Mouse (Mus musculus): Measurements from ENCODE around the gene Ovgp1. TPM values are rescaled to one million over a fixed set of nuclear protein-coding genes. Genes with fewer than 3 reads are reported as not detected.

Gene Ovgp1
- total RNA-seq, 1 experiment = 3.0 TPM

DNA sequence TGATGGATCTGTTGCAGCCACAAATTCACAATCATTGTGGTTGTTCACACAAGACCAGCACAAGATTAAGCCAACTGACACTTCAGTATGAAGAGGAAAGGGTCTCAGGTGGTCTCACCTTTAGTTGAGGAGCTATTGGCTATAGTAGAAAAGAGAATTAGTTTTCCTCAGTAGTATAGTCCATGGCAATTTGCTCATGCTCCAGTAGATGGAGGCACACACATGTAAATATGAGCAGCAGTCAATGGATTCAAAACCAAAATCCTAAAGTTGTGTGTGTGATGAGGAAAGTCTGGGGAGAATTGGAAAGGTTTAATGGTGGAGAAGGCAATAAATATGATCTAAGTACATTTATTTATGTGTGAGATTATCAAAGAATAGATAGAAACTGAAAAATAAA lies 48.3 kb downstream of the Ovgp1 start:
- no peaks in the 10 kb centered on the region for H3K36me3 ChIP-seq (ENCODE audit: control insufficient read depth, insufficient read depth, low read length, poor library complexity, severe bottlenecking)
- TF ChIP-seq CHD2 (IDR thresholded peaks at IDR 0.05; ENCODE audit: low read depth, low read length) (no peak), ZC3H11A (IDR thresholded peaks at IDR 0.05; ENCODE audit: borderline replicate concordance, low read depth, low read length) (no peak), MAFK (IDR thresholded peaks at IDR 0.05; ENCODE audit: insufficient read depth, low read depth, low read length) (no peak), HCFC1 (IDR thresholded peaks at IDR 0.05; ENCODE audit: borderline replicate concordance, insufficient read depth, low read length) (no peak), ZNF384 (IDR thresholded peaks at IDR 0.05; ENCODE audit: low read depth, low read length) (no peak)
- H3K4me3 ChIP-seq (ENCODE audit: insufficient read depth in 1 of 2, low read depth in 1 of 2, low read length in 2 of 2, poor library complexity in 1 of 2, severe bottlenecking in 1 of 2) = no peak overlapping the region
- DNase-seq (ENCODE audit: low read depth, low spot score) = no peak
- in situ Hi-C loops (cut with MboI; ENCODE audit: low sequenced_read_pairs in 2 of 2, unreplicated experiment in 2 of 2) = no loop called here
- H3K4me1 ChIP-seq (ENCODE audit: control insufficient read depth in 2 of 2, insufficient read depth in 2 of 2, low read length in 2 of 2, poor library complexity in 1 of 2) = no peaks in the 10 kb centered on the region
- no peaks in the 10 kb centered on the region for H3K9me3 ChIP-seq (ENCODE audit: control insufficient read depth, insufficient read depth, low read depth, low read length)
- H3K27ac ChIP-seq (ENCODE audit: insufficient read depth, low read depth, low read length, poor library complexity, severe bottlenecking) = no peak overlapping the region
- no peak overlapping the region for H3K9ac ChIP-seq (ENCODE audit: insufficient read depth, low read depth, low read length, poor library complexity, severe bottlenecking)

DNA sequence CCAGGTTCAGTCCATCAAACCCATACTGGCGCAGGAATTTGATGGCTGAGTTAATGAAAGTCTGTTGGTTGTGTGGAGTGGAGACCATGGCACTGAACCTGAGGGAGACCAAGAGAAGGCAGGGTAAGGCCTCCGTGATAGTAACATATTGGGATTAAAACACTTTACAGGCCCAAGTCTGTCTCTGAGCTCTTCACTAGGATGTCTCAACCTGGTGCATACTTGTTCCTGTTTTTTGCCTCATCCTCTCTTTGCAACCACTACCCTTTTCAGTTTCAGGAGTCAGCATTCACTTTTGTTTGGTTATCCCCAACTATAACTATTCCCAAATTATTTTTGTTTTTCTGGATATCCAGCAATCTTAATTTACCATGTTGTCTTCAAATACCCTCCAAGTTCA lies 50.6 kb downstream of the Ovgp1 start:
- TF ChIP-seq MAFK (IDR thresholded peaks at IDR 0.05; ENCODE audit: insufficient read depth, low read depth, low read length) = no peak
- no peak for TF ChIP-seq ZNF384 (IDR thresholded peaks at IDR 0.05; ENCODE audit: low read depth, low read length)
- no peak for TF ChIP-seq CHD2 (IDR thresholded peaks at IDR 0.05; ENCODE audit: low read depth, low read length)
- no peak for TF ChIP-seq HCFC1 (IDR thresholded peaks at IDR 0.05; ENCODE audit: borderline replicate concordance, insufficient read depth, low read length)
- TF ChIP-seq ZC3H11A (IDR thresholded peaks at IDR 0.05; ENCODE audit: borderline replicate concordance, low read depth, low read length) = no peak
- Histone ChIP-seq H3K36me3 (ENCODE audit: control insufficient read depth, insufficient read depth, low read length, poor library complexity, severe bottlenecking) (no peaks in the 10 kb centered on the region), H3K4me1 (ENCODE audit: control insufficient read depth in 2 of 2, insufficient read depth in 2 of 2, low read length in 2 of 2, poor library complexity in 1 of 2) (no peaks in the 10 kb centered on the region), H3K27ac (ENCODE audit: insufficient read depth, low read depth, low read length, poor library complexity, severe bottlenecking) (no peak overlapping the region), H3K9ac (ENCODE audit: insufficient read depth, low read depth, low read length, poor library complexity, severe bottlenecking) (no peak overlapping the region), H3K9me3 (ENCODE audit: control insufficient read depth, insufficient read depth, low read depth, low read length) (no peaks in the 10 kb centered on the region), H3K4me3 (ENCODE audit: insufficient read depth in 1 of 2, low read depth in 1 of 2, low read length in 2 of 2, poor library complexity in 1 of 2, severe bottlenecking in 1 of 2) (no peak overlapping the region)
- no peak for DNase-seq (ENCODE audit: low read depth, low spot score)
- in situ Hi-C loops (cut with MboI; ENCODE audit: low sequenced_read_pairs in 2 of 2, unreplicated experiment in 2 of 2) = no loop called here

DNA sequence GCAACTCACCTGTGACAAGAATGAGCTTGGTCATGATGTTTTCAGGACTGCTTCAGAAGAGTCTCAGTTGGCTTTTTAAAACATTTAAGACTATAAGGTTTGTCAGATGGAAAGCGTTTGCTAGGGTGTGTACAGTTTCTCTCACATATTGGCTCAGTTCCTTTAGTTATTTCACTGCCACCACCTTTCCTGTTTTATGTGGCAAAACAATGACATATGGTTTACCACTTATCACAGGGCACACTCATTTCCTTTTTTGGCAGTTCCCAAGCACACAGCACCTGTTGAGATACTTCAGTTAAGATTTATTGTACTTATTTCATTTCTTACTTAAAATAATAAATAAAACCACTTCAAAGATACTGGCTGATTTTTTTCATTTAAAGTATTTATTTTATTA lies 59.3 kb downstream of the Ovgp1 start, which contains the start of gene Chil5:
TSS of gene Chil5 (minus strand) at position 34 of the 400 bp plus-strand sequence.
- Histone ChIP-seq H3K4me3 (ENCODE audit: insufficient read depth in 1 of 2, low read depth in 1 of 2, low read length in 2 of 2, poor library complexity in 1 of 2, severe bottlenecking in 1 of 2) (no peak within 1 kb of the TSS), H3K27ac (ENCODE audit: insufficient read depth, low read depth, low read length, poor library complexity, severe bottlenecking) (no peak within 1 kb of the TSS), H3K9ac (ENCODE audit: insufficient read depth, low read depth, low read length, poor library complexity, severe bottlenecking) (no peak within 1 kb of the TSS), H3K9me3 (ENCODE audit: control insufficient read depth, insufficient read depth, low read depth, low read length) (no peaks in the 10 kb centered on the region), H3K36me3 (ENCODE audit: control insufficient read depth, insufficient read depth, low read length, poor library complexity, severe bottlenecking) (no peaks in the 10 kb centered on the region), H3K4me1 (ENCODE audit: control insufficient read depth in 2 of 2, insufficient read depth in 2 of 2, low read length in 2 of 2, poor library complexity in 1 of 2) (no peaks in the 10 kb centered on the region)
- no peak for DNase-seq (ENCODE audit: low read depth, low spot score)
- in situ Hi-C loops (cut with MboI; ENCODE audit: low sequenced_read_pairs in 2 of 2, unreplicated experiment in 2 of 2) = no loop called here
- TF ChIP-seq HCFC1 (IDR thresholded peaks at IDR 0.05; ENCODE audit: borderline replicate concordance, insufficient read depth, low read length) (no peak), ZC3H11A (IDR thresholded peaks at IDR 0.05; ENCODE audit: borderline replicate concordance, low read depth, low read length) (no peak), MAFK (IDR thresholded peaks at IDR 0.05; ENCODE audit: insufficient read depth, low read depth, low read length) (no peak), CHD2 (IDR thresholded peaks at IDR 0.05; ENCODE audit: low read depth, low read length) (no peak), ZNF384 (IDR thresholded peaks at IDR 0.05; ENCODE audit: low read depth, low read length) (no peak)

Other genes with a start within 250 kb of the Ovgp1 start
- 13.6 and 23.2 TPM in 2 replicates for gene Rap1a, start 172.4 kb upstream of the Ovgp1 start, total RNA-seq (2012; rRNA removed)
- not detected in 2 replicates for gene Adora3, start 102.9 kb upstream of the Ovgp1 start, total RNA-seq (2012; rRNA removed)
- gene Tmigd3, start 102.8 kb upstream of the Ovgp1 start, total RNA-seq (2012; rRNA removed) = not detected in 2 replicates
- 0.48 and 0.54 TPM in 2 replicates for gene I830077J02Rik, start 41.0 kb upstream of the Ovgp1 start, total RNA-seq (2012; rRNA removed)
- gene Wdr77, start 14.3 kb upstream of the Ovgp1 start, total RNA-seq (2012; rRNA removed) = 142 and 148 TPM in 2 replicates
- 203 and 300 TPM in 2 replicates for gene Atp5f1, start 13.6 kb upstream of the Ovgp1 start, total RNA-seq (2012; rRNA removed)
- gene Pifo, start 40.9 kb downstream of the Ovgp1 start, total RNA-seq (2012; rRNA removed) = 0.80 TPM in 1 of 2 replicates, not detected in the other
- gene Chil5, start 59.1 kb downstream of the Ovgp1 start, total RNA-seq (2012; rRNA removed) = not detected in 2 replicates
- gene Chia1, start 139.5 kb downstream of the Ovgp1 start, total RNA-seq (2012; rRNA removed) = not detected in 2 replicates
- gene Chil3, start 193.9 kb downstream of the Ovgp1 start, total RNA-seq (2012; rRNA removed) = not detected in 2 replicates
- not detected in 2 replicates for gene Chil4, start 245.8 kb downstream of the Ovgp1 start, total RNA-seq (2012; rRNA removed)